Mouse (Mus musculus) liver, embryonic 14.5 days (tissue): ENCODE measurements around the gene Olfr1342.

Experiments
- CTCF ChIP-seq: IDR thresholded peaks from 2 replicates; pipeline ENCODE4 v1.5.1; 2016; ENCODE audit warnings: antibody characterized with exemption, low read depth, control low read depth
- EP300 ChIP-seq: IDR thresholded peaks from 2 replicates; pipeline ENCODE4 v1.6.1; 2016; ENCODE audit warnings: antibody characterized with exemption, low read depth

GRCm38 (mm10) chr4:118711656-118712055 lies 19.1 kb upstream of the Olfr1342 start:
- no peak for TF ChIP-seq CTCF
- TF ChIP-seq EP300: no peak
